Mouse (Mus musculus): ENCODE results near the gene Fermt1.
A peak's percentile ranks its signal among the peaks of the same experiment; 100 is the strongest.

Gene Fermt1

GRCm38 (mm10) chr2:132945326-132946207 is at the start of gene Fermt1:
Gene Fermt1 (minus strand): TSS chr2:132945906.
- DNase-seq (ENCODE audit: low read depth, low spot score), result no peak

GRCm38 (mm10) chr2:132992659-132993531 is 47.2 kb upstream of the Fermt1 start:
- peak; percentile 66 for DNase-seq (ENCODE audit: low read depth, low spot score)

- DNase-seq (ENCODE audit: low read depth, low spot score), result no peak
Measured at GRCm38 (mm10) chr2:132989778-132990564, 44.3 kb upstream of the Fermt1 start.

- no peak for DNase-seq (ENCODE audit: low read depth, low spot score)
Measured at GRCm38 (mm10) chr2:132973346-132973745, 27.6 kb upstream of the Fermt1 start.

GRCm38 (mm10) chr2:132970772-132971173 is 25.1 kb upstream of the Fermt1 start:
- DNase-seq (ENCODE audit: low read depth, low spot score), result peak; percentile 90

- DNase-seq (ENCODE audit: low read depth, low spot score), result no peak
Measured at GRCm38 (mm10) chr2:132957786-132958185, 12.1 kb upstream of the Fermt1 start.

GRCm38 (mm10) chr2:132952197-132952596 is 6.5 kb upstream of the Fermt1 start:
- DNase-seq (ENCODE audit: low read depth, low spot score), result peak; percentile 22

GRCm38 (mm10) chr2:132948174-132948573 is 2.5 kb upstream of the Fermt1 start:
- no peak for DNase-seq (ENCODE audit: low read depth, low spot score)

- DNase-seq (ENCODE audit: low read depth, low spot score), result no peak
Measured at GRCm38 (mm10) chr2:132946976-132947375, 1.3 kb upstream of the Fermt1 start.

- no peak for DNase-seq (ENCODE audit: low read depth, low spot score)
Measured at GRCm38 (mm10) chr2:132944711-132945325, 888 bp downstream of the Fermt1 start.

GRCm38 (mm10) chr2:132943997-132944396 is 1.7 kb downstream of the Fermt1 start:
- no peak for DNase-seq (ENCODE audit: low read depth, low spot score)

GRCm38 (mm10) chr2:132943596-132943995 is 2.1 kb downstream of the Fermt1 start:
- no peak for DNase-seq (ENCODE audit: low read depth, low spot score)

- no peak for DNase-seq (ENCODE audit: low read depth, low spot score)
Measured at GRCm38 (mm10) chr2:132939056-132939455, 6.7 kb downstream of the Fermt1 start.

GRCm38 (mm10) chr2:132936176-132936575 is 9.5 kb downstream of the Fermt1 start:
- DNase-seq (ENCODE audit: low read depth, low spot score), result no peak

GRCm38 (mm10) chr2:132934711-132935110 is 11.0 kb downstream of the Fermt1 start:
- DNase-seq (ENCODE audit: low read depth, low spot score), result no peak

- DNase-seq (ENCODE audit: low read depth, low spot score), result no peak
Measured at GRCm38 (mm10) chr2:132934142-132934541, 11.6 kb downstream of the Fermt1 start.

- no peak for DNase-seq (ENCODE audit: low read depth, low spot score)
Measured at GRCm38 (mm10) chr2:132928999-132929398, 16.7 kb downstream of the Fermt1 start.

GRCm38 (mm10) chr2:132927871-132928270 is 17.8 kb downstream of the Fermt1 start:
- DNase-seq (ENCODE audit: low read depth, low spot score), result no peak

GRCm38 (mm10) chr2:132927298-132927697 is 18.4 kb downstream of the Fermt1 start:
- no peak for DNase-seq (ENCODE audit: low read depth, low spot score)

GRCm38 (mm10) chr2:132923290-132924085 is 22.2 kb downstream of the Fermt1 start:
- DNase-seq (ENCODE audit: low read depth, low spot score), result no peak

All from 3T3-L1 (cell line).